Mouse (Mus musculus) MEL (cell line): ENCODE results near the gene Hdac7. TPM values are rescaled to one million over a fixed set of nuclear protein-coding genes. Genes with fewer than 3 reads are reported as not detected.

Experiments
- DNase-seq: peaks from one replicate; pipeline ENCODE4 v3.0.0; 2011; ENCODE audit warnings: low read depth, low spot score
- H3K27ac ChIP-seq: 2 replicates; pipeline ENCODE4 v1.5.1; 2012; ENCODE audit warnings: low read depth, mild to moderate bottlenecking, control low read depth, low read length, moderate library complexity; ENCODE audit not compliant: control insufficient read depth
- H3K27me3 ChIP-seq, 2 experiments: fragments of 150-350 bp in 1 of 2; sonication (generic) in 1 of 2; 2 replicates each; pipeline ENCODE4 v1.6.1; 2012; ENCODE audit warnings: low read length in 2 of 2, mild to moderate bottlenecking in 2 of 2, improper control_type of control experiment in 1 of 2, moderate library complexity in 1 of 2; ENCODE audit not compliant: insufficient read depth in 2 of 2, control insufficient read depth in 1 of 2
- H3K36me3 ChIP-seq, 2 experiments: 2 replicates each; pipeline ENCODE4 v1.6.1; 2012 to 2014; ENCODE audit warnings: low read length in 2 of 2, improper control_type of control experiment in 1 of 2, inconsistent platforms in 1 of 2, mild to moderate bottlenecking in 1 of 2; ENCODE audit not compliant: insufficient read depth in 2 of 2, control insufficient read depth in 1 of 2
- H3K4me1 ChIP-seq, 2 experiments: fragments of 150-350 bp in 1 of 2; sonication (generic) in 1 of 2; 2 replicates each; pipeline ENCODE4 v1.6.1; 2012; ENCODE audit warnings: low read length in 2 of 2, improper control_type of control experiment in 1 of 2, mild to moderate bottlenecking in 1 of 2; ENCODE audit not compliant: insufficient read depth in 2 of 2, control insufficient read depth in 1 of 2
- H3K4me3 ChIP-seq, 2 experiments: fragments of 150-350 bp in 1 of 2; sonication (generic) in 1 of 2; 2 replicates each; pipeline ENCODE4 v1.5.1; 2012; ENCODE audit warnings: low read depth in 2 of 2, low read length in 2 of 2, mild to moderate bottlenecking in 2 of 2, moderate library complexity in 2 of 2, control low read depth in 1 of 2, improper control_type of control experiment in 1 of 2; ENCODE audit not compliant: control insufficient read depth in 1 of 2, insufficient read depth in 1 of 2
- H3K79me2 ChIP-seq: 2 replicates; pipeline ENCODE4 v1.6.1; 2012; ENCODE audit warnings: mild to moderate bottlenecking, low read length, moderate library complexity; ENCODE audit not compliant: control insufficient read depth, poor library complexity, insufficient read depth
- H3K9ac ChIP-seq: 2 replicates; pipeline ENCODE4 v1.6.1; 2012; ENCODE audit warnings: low read depth, mild to moderate bottlenecking, control low read depth, low read length, moderate library complexity; ENCODE audit not compliant: control insufficient read depth, poor library complexity, severe bottlenecking
- H3K9me3 ChIP-seq: fragments of 150-350 bp; sonication (generic); replicated peaks from 2 replicates; pipeline ENCODE4 v1.6.1; 2012; ENCODE audit warnings: mild to moderate bottlenecking, low read length, improper control_type of control experiment, moderate library complexity; ENCODE audit not compliant: insufficient read depth
- BHLHE40 ChIP-seq: IDR thresholded peaks from 2 replicates; pipeline ENCODE4 v1.6.1; 2012; ENCODE audit warnings: low read depth, mild to moderate bottlenecking, inconsistent platforms, low read length, improper control_type of control experiment, borderline replicate concordance
- CHD1 ChIP-seq: IDR thresholded peaks from 2 replicates; pipeline ENCODE4 v1.6.1; 2012; ENCODE audit warnings: low read depth, mild to moderate bottlenecking, inconsistent platforms, low read length, improper control_type of control experiment
- E2F4 ChIP-seq: IDR thresholded peaks from 2 replicates; pipeline ENCODE4 v1.6.1; 2011; ENCODE audit warnings: low read depth, low read length, improper control_type of control experiment, borderline replicate concordance
- EP300 ChIP-seq, 2 experiments: IDR thresholded peaks; 2 replicates each; pipeline ENCODE4 v1.6.1; 2011; ENCODE audit warnings: improper control_type of control experiment in 2 of 2, low read length in 2 of 2, low read depth in 1 of 2, mild to moderate bottlenecking in 1 of 2
- GATA1 ChIP-seq: IDR thresholded peaks from 2 replicates; pipeline ENCODE4 v1.6.1; 2011; ENCODE audit warnings: low read depth, low read length, improper control_type of control experiment
- MYC ChIP-seq: IDR thresholded peaks from 2 replicates; pipeline ENCODE4 v1.6.1; 2011; ENCODE audit warnings: low read depth, mild to moderate bottlenecking, low read length, improper control_type of control experiment, moderate library complexity
- NRF1 ChIP-seq: IDR thresholded peaks from 2 replicates; pipeline ENCODE4 v1.6.1; 2014; ENCODE audit warnings: low read depth, mild to moderate bottlenecking, inconsistent platforms, low read length, improper control_type of control experiment, moderate library complexity; ENCODE audit not compliant: poor library complexity, insufficient read depth, severe bottlenecking
- POLR2A ChIP-seq, 2 experiments: IDR thresholded peaks; 2 replicates each; pipeline ENCODE4 v1.6.1; 2011 to 2012; ENCODE audit warnings: low read length in 2 of 2, mild to moderate bottlenecking in 2 of 2, control low read depth in 1 of 2, improper control_type of control experiment in 1 of 2, low read depth in 1 of 2, moderate library complexity in 1 of 2; ENCODE audit not compliant: control insufficient read depth in 1 of 2, insufficient read depth in 1 of 2, poor library complexity in 1 of 2
- POLR2AphosphoS2 ChIP-seq: IDR thresholded peaks from 2 replicates; pipeline ENCODE4 v1.6.1; 2011; ENCODE audit warnings: low read length, improper control_type of control experiment
- SIN3A ChIP-seq: IDR thresholded peaks from 2 replicates; pipeline ENCODE4 v1.6.1; 2012; ENCODE audit warnings: low read length, improper control_type of control experiment, inconsistent platforms
- TAL1 ChIP-seq: IDR thresholded peaks from 2 replicates; pipeline ENCODE4 v1.6.1; 2012; ENCODE audit warnings: mild to moderate bottlenecking, inconsistent platforms, low read length, moderate library complexity, mixed read lengths
- USF1 ChIP-seq: IDR thresholded peaks from 2 replicates; pipeline ENCODE4 v1.6.1; 2014; ENCODE audit warnings: low read depth, mild to moderate bottlenecking, inconsistent platforms, low read length, improper control_type of control experiment, moderate library complexity
- ZC3H11A ChIP-seq: IDR thresholded peaks from 2 replicates; pipeline ENCODE4 v1.6.1; 2012; ENCODE audit warnings: low read depth, mild to moderate bottlenecking, inconsistent platforms, low read length, improper control_type of control experiment
- ZNF384 ChIP-seq: IDR thresholded peaks from 2 replicates; pipeline ENCODE4 v1.6.1; 2012; ENCODE audit warnings: low read depth, mild to moderate bottlenecking, inconsistent platforms, low read length, improper control_type of control experiment
- polyA plus RNA-seq, 2 experiments: library from polyadenylated mRNA; stranded (reverse) in 1 of 2; unstranded in 1 of 2; fragments of >175 nt in 1 of 2; fragments of >200 nt in 1 of 2; gene quantifications; 2 replicates each; pipeline versions ENCODE4 v1.2.1 to v1.2.4; 2012; ENCODE audit warnings: low replicate concordance in 2 of 2, low read depth in 1 of 2; ENCODE audit not compliant: insufficient read length in 2 of 2, insufficient read depth in 1 of 2, missing spikeins in 1 of 2
- total RNA-seq: library from RNA; depleted of rRNA; stranded (reverse); fragments of 300-350 nt; gene quantifications from 2 replicates; pipeline ENCODE4 v1.2.3, GENCODE M21; 2012; rRNA removed

Gene Hdac7
- total RNA-seq (100 and 102 TPM in 2 replicates), polyA plus RNA-seq (100 to 1,000 TPM in 1 of 2 experiments, not detected in 1; 389 TPM)

DNA sequence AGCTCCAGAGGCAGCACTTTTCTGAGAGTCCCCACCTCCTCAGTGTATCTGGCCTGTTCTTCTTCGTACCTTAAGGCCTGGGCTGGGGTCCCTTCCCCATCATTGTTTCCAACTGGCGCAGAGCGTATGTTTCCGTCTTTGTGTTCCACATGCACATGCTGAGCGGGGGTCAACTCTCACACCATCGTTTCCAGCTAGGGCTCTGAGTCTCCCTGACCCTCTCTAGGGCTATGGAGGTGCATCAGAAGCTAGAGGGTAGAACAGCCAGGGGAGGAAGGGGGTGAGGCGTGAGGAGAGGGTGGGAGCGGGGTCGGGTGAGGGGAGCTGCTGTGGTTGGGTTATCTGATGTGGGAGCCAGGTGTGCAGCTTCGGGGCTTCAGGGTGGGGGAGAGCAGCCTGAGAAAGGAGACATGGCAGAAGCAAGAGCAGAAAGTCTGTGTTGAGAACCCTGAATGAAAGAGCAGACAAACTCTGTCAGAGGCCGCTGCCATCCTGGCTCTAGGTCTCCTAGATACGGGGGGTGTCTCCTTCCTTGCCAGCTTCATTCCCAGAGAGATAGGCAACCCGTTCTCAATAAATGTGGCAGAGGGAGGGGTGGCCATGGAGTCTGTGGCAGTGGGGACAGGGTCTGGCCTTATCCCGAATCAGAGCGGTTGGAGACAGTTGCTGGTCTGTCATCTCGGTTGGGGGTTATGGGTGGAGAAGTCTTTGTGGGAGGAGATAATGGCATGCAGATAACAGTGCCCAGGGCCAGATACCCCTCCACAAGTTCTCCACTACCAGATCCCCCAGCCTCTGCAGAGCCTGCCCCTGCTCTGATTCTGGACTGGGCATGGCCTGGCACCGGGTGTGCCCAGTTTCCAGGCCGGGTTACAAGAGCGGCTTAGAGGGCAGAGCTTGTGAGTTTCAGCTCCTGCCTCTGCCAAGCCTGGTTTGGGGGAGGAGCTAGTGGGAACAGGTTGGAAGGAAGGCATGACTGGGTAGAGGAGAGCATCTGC, at the start of gene Hdac7:
TSS of gene Hdac7 (minus strand) at position 466 of the 998 bp plus-strand sequence.
- TF ChIP-seq POLR2A (IDR thresholded peaks at IDR 0.05; ENCODE audit: control insufficient read depth in 1 of 2, insufficient read depth in 1 of 2, low read depth in 1 of 2, low read length in 2 of 2, poor library complexity in 1 of 2) (peak in 1 of 2 experiments; percentile 77; a peak in 2 of 4 replicates), TAL1 (peak; percentile 71), MYC (no peak)

DNA sequence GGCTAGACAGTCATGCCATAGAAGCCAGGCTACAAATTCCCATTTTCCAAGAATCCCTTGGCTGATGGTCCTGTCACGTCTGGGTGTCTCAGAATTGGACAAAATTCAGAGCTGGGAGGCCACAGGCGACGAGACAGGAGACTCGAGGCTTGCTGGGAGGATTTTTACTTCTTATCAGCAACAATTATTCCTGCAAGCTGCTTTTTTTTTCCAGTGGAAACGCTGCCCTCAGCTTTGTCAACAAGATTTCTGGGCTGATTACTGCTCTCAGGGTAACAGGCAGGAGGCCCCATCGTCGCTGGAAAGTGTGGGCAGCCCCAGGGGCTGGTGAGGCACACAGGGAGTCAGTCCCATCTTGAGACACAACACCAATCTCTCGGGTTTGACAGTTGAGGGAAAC, 48.2 kb upstream of the Hdac7 start:
- Histone ChIP-seq H3K27ac (no peak overlapping the region), H3K36me3 (peaks cover 0 to 8% of the 10 kb centered on the region in 2 experiments; a peak in 2 of 4 replicates), H3K4me1 (peaks cover 5 to 10% of the 10 kb centered on the region in 2 experiments; a peak in 3 of 4 replicates), H3K4me3 (no peak overlapping the region), H3K27me3 (no peaks in the 10 kb centered on the region; a peak in 1 of 4 replicates), H3K79me2 (no peaks in the 10 kb centered on the region), H3K9ac (no peak overlapping the region), H3K9me3 (no peaks in the 10 kb centered on the region)
- TF ChIP-seq EP300 (IDR thresholded peaks at IDR 0.05; ENCODE audit: low read depth in 1 of 2, low read length in 2 of 2), result 0 out of 4 replicates have a peak, but pooled peaks of 1 of the 2 experiments have one; percentile 22
- 0 out of 2 replicates have a peak, but pooled peaks have one; percentile 0 for TF ChIP-seq NRF1
- no peak for TF ChIP-seq ZC3H11A
- TF ChIP-seq ZNF384, result peak; percentile 90
- peak; percentile 46 for TF ChIP-seq GATA1
- 0 out of 2 replicates have a peak, but pooled peaks have one; percentile 17 for TF ChIP-seq SIN3A
- no peak for TF ChIP-seq E2F4
- DNase-seq, result peak; percentile 28

More for the DNA sequence above, at the start of gene Hdac7:
- peak; percentile 99 for DNase-seq
- Histone ChIP-seq H3K27me3 (no peaks in the 10 kb centered on the region), H3K9me3 (no peaks in the 10 kb centered on the region), H3K4me1 (peaks cover 18 to 56% of the 10 kb centered on the region in 2 experiments; a peak in 3 of 4 replicates), H3K9ac (peak within 1 kb of the TSS; percentile 91), H3K79me2 (peaks cover 74% of the 10 kb centered on the region), H3K36me3 (peaks cover 7 to 57% of the 10 kb centered on the region in 2 experiments), H3K27ac (peak within 1 kb of the TSS; percentile 99), H3K4me3 (peak within 1 kb of the TSS; percentile 69 to 84)

DNA sequence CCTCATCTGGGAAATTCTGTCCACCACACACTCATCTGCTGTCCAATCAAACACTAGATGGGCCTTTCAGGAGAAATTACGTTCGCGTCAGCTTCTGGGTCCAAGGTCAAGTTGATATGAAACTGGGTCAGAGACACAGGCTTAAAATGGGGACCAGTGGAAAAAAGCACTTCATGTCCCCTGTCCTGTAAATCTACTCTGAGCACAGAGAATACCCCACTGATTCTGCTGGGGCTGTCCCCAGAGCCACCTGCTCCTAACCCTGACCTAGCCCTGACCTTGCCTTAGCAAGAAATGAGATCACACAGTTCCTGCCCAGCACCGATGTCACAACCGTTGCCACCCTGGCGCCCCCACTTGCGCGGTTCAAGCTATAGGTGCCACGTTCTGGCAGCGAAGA, 46.1 kb upstream of the Hdac7 start:
- no peaks in the 10 kb centered on the region for H3K79me2 ChIP-seq
- no peak overlapping the region for H3K27ac ChIP-seq
- no peak overlapping the region for H3K4me3 ChIP-seq
- peaks cover 0 to 8% of the 10 kb centered on the region in 2 experiments; a peak in 2 of 4 replicates for H3K36me3 ChIP-seq
- TF ChIP-seq CHD1, result no peak
- TF ChIP-seq USF1, result no peak
- TF ChIP-seq POLR2AphosphoS2, result 0 out of 2 replicates have a peak, but pooled peaks have one; percentile 39
- TF ChIP-seq BHLHE40, result no peak
- no peaks in the 10 kb centered on the region for H3K9me3 ChIP-seq
- no peaks in the 10 kb centered on the region; a peak in 1 of 4 replicates for H3K27me3 ChIP-seq
- no peak overlapping the region for H3K9ac ChIP-seq
- DNase-seq, result no peak
- peaks cover 5 to 10% of the 10 kb centered on the region in 2 experiments; a peak in 3 of 4 replicates for H3K4me1 ChIP-seq
